Mouse (Mus musculus) layer of hippocampus, adult 2 months (tissue): ENCODE measurements around the gene Mlkl. TPM values are rescaled to one million over a fixed set of nuclear protein-coding genes. Genes with fewer than 3 reads are reported as not detected.
"Not testable (repeated sequence)": the region's sequence is repeated elsewhere in the genome, so short reads cannot be mapped to it uniquely, and the experiment has no call there.

Experiments used
- DNase-seq, 2 experiments: peaks; one replicate each; pipeline ENCODE4 v3.0.0; 2022; ENCODE audit warnings: low spot score in 2 of 2
- H3K27ac ChIP-seq: fragments of 200-600 bp; 2 replicates; pipeline ENCODE4 v1.8.1; 2022
- H3K4me3 ChIP-seq: fragments of 200-600 bp; 2 replicates; pipeline ENCODE4 v1.8.1; 2022; ENCODE audit warnings: mild to moderate bottlenecking
- CTCF ChIP-seq: fragments of 200-600 bp; conservative IDR thresholded peaks from 2 replicates; pipeline ENCODE4 v1.8.1; 2022; ENCODE audit warnings: antibody characterized with exemption, mild to moderate bottlenecking, moderate library complexity
- total RNA-seq, 2 experiments: library from RNA; stranded (reverse); gene quantifications; 2 replicates each; pipeline ENCODE4 v1.2.3; 2021

The Mlkl gene
- total RNA-seq, 2 experiments from 2014 or later, result 0.22 to 1.1 TPM

- no peak for TF ChIP-seq CTCF
- DNase-seq, result no peak
- Histone ChIP-seq H3K4me3 (no peak overlapping the region), H3K27ac (peak overlapping the region; percentile 21; the same call in 1 of the 2 replicates)
Measured at GRCm38 (mm10) chr8:111304359-111304758, 33.6 kb downstream of the Mlkl start.

- not testable (repeated sequence) for H3K4me3 ChIP-seq
- 0 out of 2 replicates have a peak overlapping the region, but pooled peaks have one; percentile 28 for H3K27ac ChIP-seq
Measured at GRCm38 (mm10) chr8:111303076-111303803, 34.7 kb downstream of the Mlkl start.

GRCm38 (mm10) chr8:111300597-111301546 lies 37.1 kb downstream of the Mlkl start:
- no peak for DNase-seq
- TF ChIP-seq CTCF, result peak; percentile 56
- Histone ChIP-seq H3K27ac (no peak overlapping the region), H3K4me3 (peak overlapping the region; percentile 28)

More at GRCm38 (mm10) chr8:111303076-111303803, 34.7 kb downstream of the Mlkl start:
- DNase-seq, result not testable (repeated sequence)

DNA sequence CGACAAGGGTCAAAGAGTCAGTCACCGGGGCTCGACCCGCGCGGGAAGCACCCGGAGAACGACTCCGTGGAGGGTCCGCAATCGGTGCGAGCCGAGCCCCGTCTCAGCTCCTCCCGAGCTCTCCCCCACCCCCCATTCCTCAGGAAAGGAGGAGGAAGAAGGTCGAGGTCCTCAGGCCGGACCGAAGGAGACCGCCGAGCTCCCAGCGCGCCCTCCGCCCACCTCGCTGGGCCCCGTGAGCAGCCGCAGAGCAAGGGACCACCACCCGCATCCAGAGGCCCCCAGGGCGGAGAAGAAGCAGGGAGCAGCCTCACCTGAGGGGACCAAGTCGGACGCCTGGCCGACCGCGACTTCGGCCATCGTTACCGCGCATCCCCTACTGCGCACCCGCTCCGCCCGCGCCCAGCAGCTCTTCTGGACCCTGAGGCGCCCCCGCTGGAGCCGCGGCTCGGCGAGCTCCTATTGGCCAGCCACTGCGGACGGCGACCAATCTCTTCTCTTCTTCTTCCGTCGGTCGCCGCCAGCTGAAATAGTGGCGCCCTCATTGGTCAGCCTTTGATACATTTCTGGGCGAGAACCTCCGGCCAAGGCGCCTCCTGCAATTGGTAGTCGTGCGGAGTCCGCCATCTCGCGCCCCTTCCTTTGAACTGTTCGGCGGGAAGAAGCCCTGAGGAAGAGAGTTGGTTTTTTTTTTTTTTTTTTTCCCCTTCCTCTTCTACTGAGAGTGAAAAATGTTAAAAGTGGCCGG lies 38.0 kb downstream of the Mlkl start, which contains the start of gene Rfwd3:
Rfwd3 (minus strand) TSS at position 402 of the 748 bp plus-strand sequence.
- peak within 1 kb of the TSS; percentile 100 for H3K4me3 ChIP-seq
- H3K27ac ChIP-seq, result peak within 1 kb of the TSS; percentile 95
- peak; percentile 93 to 97 for DNase-seq
- peak; percentile 34 for TF ChIP-seq CTCF

GRCm38 (mm10) chr8:111299363-111299820 lies 38.6 kb downstream of the Mlkl start:
- TF ChIP-seq CTCF, result no peak
- Histone ChIP-seq H3K27ac (peak overlapping the region; percentile 95), H3K4me3 (peak overlapping the region; percentile 100)
- peak; percentile 6 to 36 for DNase-seq

- Histone ChIP-seq H3K4me3 (no peak overlapping the region), H3K27ac (no peak overlapping the region)
- no peak for TF ChIP-seq CTCF
- no peak for DNase-seq
Measured at GRCm38 (mm10) chr8:111298011-111298410, 40.0 kb downstream of the Mlkl start.

GRCm38 (mm10) chr8:111291733-111292132 lies 46.2 kb downstream of the Mlkl start:
- Histone ChIP-seq H3K27ac (no peak overlapping the region), H3K4me3 (no peak overlapping the region)
- DNase-seq, result no peak
- no peak for TF ChIP-seq CTCF

DNA sequence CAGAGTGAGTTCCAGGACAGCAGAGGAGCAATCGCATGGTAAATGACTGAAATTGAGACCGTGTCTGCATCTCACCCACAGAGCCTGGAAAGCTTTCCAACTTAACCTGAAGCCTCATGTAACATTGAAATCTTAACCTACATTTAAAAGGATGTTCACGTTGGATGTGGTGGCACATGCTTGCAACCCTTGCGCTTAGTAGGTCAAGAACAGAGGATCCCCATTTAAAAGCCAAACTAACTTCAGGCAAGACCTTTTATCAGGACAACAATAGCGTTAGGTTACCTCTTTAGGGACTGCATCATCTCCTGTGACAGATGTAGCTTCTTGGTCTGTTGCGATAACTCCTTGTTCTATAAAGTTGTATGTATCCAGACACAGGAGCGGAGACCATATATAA lies 47.4 kb downstream of the Mlkl start:
- Histone ChIP-seq H3K4me3 (no peak overlapping the region), H3K27ac (no peak overlapping the region)
- no peak for DNase-seq
- TF ChIP-seq CTCF, result no peak

DNA sequence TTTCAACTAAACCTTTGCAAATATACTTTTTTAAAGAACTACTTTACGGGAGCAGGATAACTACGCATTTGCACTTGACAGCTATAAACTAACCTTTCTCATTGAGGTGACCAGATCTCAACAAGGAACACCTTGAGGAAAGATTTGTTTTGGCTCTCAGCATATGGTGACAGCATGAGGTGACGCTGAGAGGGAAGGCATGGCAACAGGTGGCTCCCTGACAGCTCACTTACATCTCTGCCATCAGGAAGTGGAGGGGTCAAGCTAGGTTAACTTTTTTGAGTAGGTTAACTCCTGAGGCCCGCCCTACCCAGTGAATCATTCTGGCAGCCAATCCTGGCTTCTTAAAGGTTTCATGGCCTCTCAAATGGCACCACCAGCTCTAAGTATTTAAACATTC lies 52.4 kb downstream of the Mlkl start:
- no peak for TF ChIP-seq CTCF
- Histone ChIP-seq H3K4me3 (no peak overlapping the region), H3K27ac (no peak overlapping the region)
- no peak for DNase-seq

DNA sequence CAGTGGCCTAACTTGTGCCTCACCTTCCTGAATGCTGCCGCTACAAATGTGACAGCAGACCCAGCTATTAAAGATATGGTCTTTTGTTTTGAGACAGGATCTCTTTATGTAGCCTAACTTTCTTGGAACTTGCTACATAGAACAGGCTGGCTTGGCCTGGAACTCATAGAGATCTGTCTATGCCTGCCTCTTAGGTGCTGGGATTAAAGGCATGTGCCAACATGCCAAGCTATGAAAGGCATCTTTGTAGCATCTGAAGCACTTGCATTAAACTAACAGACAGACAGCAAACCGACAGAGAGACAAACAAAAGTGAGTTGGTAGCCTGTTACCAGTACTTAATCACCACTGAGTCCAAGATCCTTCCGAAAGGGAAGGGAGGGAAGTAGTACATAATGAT lies 55.9 kb downstream of the Mlkl start:
- DNase-seq, result no peak
- H3K27ac ChIP-seq, result no peak overlapping the region
- TF ChIP-seq CTCF, result no peak
- no peak overlapping the region for H3K4me3 ChIP-seq

DNA sequence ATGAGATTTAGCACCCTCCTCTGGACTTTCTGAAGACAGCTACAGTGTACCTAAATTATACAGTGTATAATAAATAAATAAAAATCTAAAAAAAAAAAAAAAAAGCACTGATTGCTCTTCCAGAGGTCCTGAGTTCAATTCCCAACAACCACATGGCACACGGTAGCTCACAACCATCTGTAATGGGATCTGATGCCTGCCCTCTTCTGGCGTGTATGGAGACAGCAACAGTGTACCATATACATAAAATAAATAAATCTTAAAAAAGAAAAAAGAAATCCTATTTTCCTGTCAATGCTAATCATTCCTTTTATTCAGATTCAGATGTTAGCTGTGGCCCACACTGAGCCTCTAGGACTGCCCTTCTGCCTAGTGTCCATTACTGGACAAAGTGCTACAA lies 69.7 kb downstream of the Mlkl start:
- H3K4me3 ChIP-seq, result no peak overlapping the region
- DNase-seq, result no peak
- H3K27ac ChIP-seq, result no peak overlapping the region
- TF ChIP-seq CTCF, result peak; percentile 67

- DNase-seq, H3K27ac ChIP-seq, H3K4me3 ChIP-seq: not testable (repeated sequence)
Measured at GRCm38 (mm10) chr8:111266161-111266560, 71.8 kb downstream of the Mlkl start.
